Mouse (Mus musculus) MEL (cell line): ENCODE measurements around the gene Trim34a. TPM values are rescaled to one million over a fixed set of nuclear protein-coding genes. Genes with fewer than 3 reads are reported as not detected.
"Not testable (repeated sequence)": the region's sequence is repeated elsewhere in the genome, so short reads cannot be mapped to it uniquely, and the experiment has no call there.

Experiments used
- DNase-seq: peaks from one replicate; pipeline ENCODE4 v3.0.0; 2011; ENCODE audit warnings: low read depth, low spot score
- H3K27ac ChIP-seq: 2 replicates; pipeline ENCODE4 v1.5.1; 2012; ENCODE audit warnings: low read depth, mild to moderate bottlenecking, control low read depth, low read length, moderate library complexity; ENCODE audit not compliant: control insufficient read depth
- H3K27me3 ChIP-seq, 2 experiments: fragments of 150-350 bp in 1 of 2; sonication (generic) in 1 of 2; 2 replicates each; pipeline ENCODE4 v1.6.1; 2012; ENCODE audit warnings: low read length in 2 of 2, mild to moderate bottlenecking in 2 of 2, improper control_type of control experiment in 1 of 2, moderate library complexity in 1 of 2; ENCODE audit not compliant: insufficient read depth in 2 of 2, control insufficient read depth in 1 of 2
- H3K36me3 ChIP-seq, 2 experiments: 2 replicates each; pipeline ENCODE4 v1.6.1; 2012 to 2014; ENCODE audit warnings: low read length in 2 of 2, improper control_type of control experiment in 1 of 2, inconsistent platforms in 1 of 2, mild to moderate bottlenecking in 1 of 2; ENCODE audit not compliant: insufficient read depth in 2 of 2, control insufficient read depth in 1 of 2
- H3K4me1 ChIP-seq, 2 experiments: fragments of 150-350 bp in 1 of 2; sonication (generic) in 1 of 2; 2 replicates each; pipeline ENCODE4 v1.6.1; 2012; ENCODE audit warnings: low read length in 2 of 2, improper control_type of control experiment in 1 of 2, mild to moderate bottlenecking in 1 of 2; ENCODE audit not compliant: insufficient read depth in 2 of 2, control insufficient read depth in 1 of 2
- H3K4me3 ChIP-seq, 2 experiments: fragments of 150-350 bp in 1 of 2; sonication (generic) in 1 of 2; 2 replicates each; pipeline ENCODE4 v1.5.1; 2012; ENCODE audit warnings: low read depth in 2 of 2, low read length in 2 of 2, mild to moderate bottlenecking in 2 of 2, moderate library complexity in 2 of 2, control low read depth in 1 of 2, improper control_type of control experiment in 1 of 2; ENCODE audit not compliant: control insufficient read depth in 1 of 2, insufficient read depth in 1 of 2
- H3K79me2 ChIP-seq: 2 replicates; pipeline ENCODE4 v1.6.1; 2012; ENCODE audit warnings: mild to moderate bottlenecking, low read length, moderate library complexity; ENCODE audit not compliant: control insufficient read depth, poor library complexity, insufficient read depth
- H3K9ac ChIP-seq: 2 replicates; pipeline ENCODE4 v1.6.1; 2012; ENCODE audit warnings: low read depth, mild to moderate bottlenecking, control low read depth, low read length, moderate library complexity; ENCODE audit not compliant: control insufficient read depth, poor library complexity, severe bottlenecking
- H3K9me3 ChIP-seq: fragments of 150-350 bp; sonication (generic); replicated peaks from 2 replicates; pipeline ENCODE4 v1.6.1; 2012; ENCODE audit warnings: mild to moderate bottlenecking, low read length, improper control_type of control experiment, moderate library complexity; ENCODE audit not compliant: insufficient read depth
- CHD1 ChIP-seq: IDR thresholded peaks from 2 replicates; pipeline ENCODE4 v1.6.1; 2012; ENCODE audit warnings: low read depth, mild to moderate bottlenecking, inconsistent platforms, low read length, improper control_type of control experiment
- CTCF ChIP-seq, 3 experiments: IDR thresholded peaks in 2 of 3; conservative IDR thresholded peaks in 1 of 3; 2 replicates each; pipeline ENCODE4 v1.5.1; 2011 to 2012; ENCODE audit warnings: low read length in 3 of 3, low read depth in 2 of 3, mild to moderate bottlenecking in 2 of 3, improper control_type of control experiment in 1 of 3, inconsistent platforms in 1 of 3, mixed read lengths in 1 of 3, moderate library complexity in 1 of 3; ENCODE audit not compliant: control insufficient read depth in 1 of 3, insufficient read depth in 1 of 3, poor library complexity in 1 of 3, severe bottlenecking in 1 of 3
- E2F4 ChIP-seq: IDR thresholded peaks from 2 replicates; pipeline ENCODE4 v1.6.1; 2011; ENCODE audit warnings: low read depth, low read length, improper control_type of control experiment, borderline replicate concordance
- EP300 ChIP-seq, 2 experiments: IDR thresholded peaks; 2 replicates each; pipeline ENCODE4 v1.6.1; 2011; ENCODE audit warnings: improper control_type of control experiment in 2 of 2, low read length in 2 of 2, low read depth in 1 of 2, mild to moderate bottlenecking in 1 of 2
- GABPA ChIP-seq: IDR thresholded peaks from 2 replicates; pipeline ENCODE4 v1.6.1; 2012; ENCODE audit warnings: low read depth, mild to moderate bottlenecking, inconsistent platforms, low read length, improper control_type of control experiment, moderate library complexity
- HCFC1 ChIP-seq: IDR thresholded peaks from 2 replicates; pipeline ENCODE4 v1.6.1; 2012; ENCODE audit warnings: low read depth, mild to moderate bottlenecking, inconsistent platforms, low read length, improper control_type of control experiment, moderate library complexity
- NELFE ChIP-seq: IDR thresholded peaks from 2 replicates; pipeline ENCODE4 v1.6.1; 2011; ENCODE audit warnings: low read depth, low read length, improper control_type of control experiment
- NRF1 ChIP-seq: IDR thresholded peaks from 2 replicates; pipeline ENCODE4 v1.6.1; 2014; ENCODE audit warnings: low read depth, mild to moderate bottlenecking, inconsistent platforms, low read length, improper control_type of control experiment, moderate library complexity; ENCODE audit not compliant: poor library complexity, insufficient read depth, severe bottlenecking
- POLR2A ChIP-seq, 2 experiments: IDR thresholded peaks; 2 replicates each; pipeline ENCODE4 v1.6.1; 2011 to 2012; ENCODE audit warnings: low read length in 2 of 2, mild to moderate bottlenecking in 2 of 2, control low read depth in 1 of 2, improper control_type of control experiment in 1 of 2, low read depth in 1 of 2, moderate library complexity in 1 of 2; ENCODE audit not compliant: control insufficient read depth in 1 of 2, insufficient read depth in 1 of 2, poor library complexity in 1 of 2
- RCOR1 ChIP-seq: IDR thresholded peaks from 2 replicates; pipeline ENCODE4 v1.6.1; 2012; ENCODE audit warnings: low read depth, mild to moderate bottlenecking, inconsistent platforms, low read length, improper control_type of control experiment
- SMC3 ChIP-seq: IDR thresholded peaks from 2 replicates; pipeline ENCODE4 v1.6.1; 2011; ENCODE audit warnings: low read depth, low read length, improper control_type of control experiment
- UBTF ChIP-seq: IDR thresholded peaks from 2 replicates; pipeline ENCODE4 v1.6.1; 2012; ENCODE audit warnings: low read depth, mild to moderate bottlenecking, inconsistent platforms, low read length, improper control_type of control experiment, moderate library complexity, borderline replicate concordance; ENCODE audit not compliant: insufficient read depth
- USF2 ChIP-seq, 2 experiments: IDR thresholded peaks; 2 replicates each; pipeline ENCODE4 v1.6.1; 2011 to 2012; ENCODE audit warnings: improper control_type of control experiment in 2 of 2, low read length in 2 of 2, borderline replicate concordance in 1 of 2, inconsistent platforms in 1 of 2, low read depth in 1 of 2, mild to moderate bottlenecking in 1 of 2; ENCODE audit not compliant: insufficient read depth in 1 of 2
- ZNF384 ChIP-seq: IDR thresholded peaks from 2 replicates; pipeline ENCODE4 v1.6.1; 2012; ENCODE audit warnings: low read depth, mild to moderate bottlenecking, inconsistent platforms, low read length, improper control_type of control experiment
- polyA plus RNA-seq, 2 experiments: library from polyadenylated mRNA; stranded (reverse) in 1 of 2; unstranded in 1 of 2; fragments of >175 nt in 1 of 2; fragments of >200 nt in 1 of 2; gene quantifications; 2 replicates each; pipeline versions ENCODE4 v1.2.1 to v1.2.4; 2012; ENCODE audit warnings: low replicate concordance in 2 of 2, low read depth in 1 of 2; ENCODE audit not compliant: insufficient read length in 2 of 2, insufficient read depth in 1 of 2, missing spikeins in 1 of 2
- total RNA-seq: library from RNA; depleted of rRNA; stranded (reverse); fragments of 300-350 nt; gene quantifications from 2 replicates; pipeline ENCODE4 v1.2.3, GENCODE M21; 2012

Gene Trim34a
- total and polyA plus RNA-seq, 3 experiments = 0.42 to 0.58 TPM; not detected in 1

DNA sequence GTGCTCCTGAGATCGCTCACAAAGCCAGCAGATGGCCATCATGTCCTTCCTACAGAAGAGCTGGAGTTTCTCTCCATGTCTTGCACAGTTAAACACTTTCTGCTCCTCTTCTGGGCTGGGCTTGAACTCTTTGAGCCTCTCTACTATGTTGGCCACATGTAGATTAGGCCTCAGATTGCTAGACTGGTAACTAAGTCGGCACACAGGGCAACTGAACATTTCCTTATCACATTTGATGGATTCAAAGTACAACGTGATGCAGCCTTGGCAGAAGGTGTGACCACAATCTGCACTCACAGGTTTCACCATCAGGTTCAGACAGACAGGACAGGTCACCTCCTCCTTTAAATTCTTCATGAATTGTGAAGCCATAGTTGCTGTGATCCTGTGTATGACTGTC, 35.1 kb downstream of the Trim34a start:
- H3K27me3 ChIP-seq = not testable (repeated sequence)

DNA sequence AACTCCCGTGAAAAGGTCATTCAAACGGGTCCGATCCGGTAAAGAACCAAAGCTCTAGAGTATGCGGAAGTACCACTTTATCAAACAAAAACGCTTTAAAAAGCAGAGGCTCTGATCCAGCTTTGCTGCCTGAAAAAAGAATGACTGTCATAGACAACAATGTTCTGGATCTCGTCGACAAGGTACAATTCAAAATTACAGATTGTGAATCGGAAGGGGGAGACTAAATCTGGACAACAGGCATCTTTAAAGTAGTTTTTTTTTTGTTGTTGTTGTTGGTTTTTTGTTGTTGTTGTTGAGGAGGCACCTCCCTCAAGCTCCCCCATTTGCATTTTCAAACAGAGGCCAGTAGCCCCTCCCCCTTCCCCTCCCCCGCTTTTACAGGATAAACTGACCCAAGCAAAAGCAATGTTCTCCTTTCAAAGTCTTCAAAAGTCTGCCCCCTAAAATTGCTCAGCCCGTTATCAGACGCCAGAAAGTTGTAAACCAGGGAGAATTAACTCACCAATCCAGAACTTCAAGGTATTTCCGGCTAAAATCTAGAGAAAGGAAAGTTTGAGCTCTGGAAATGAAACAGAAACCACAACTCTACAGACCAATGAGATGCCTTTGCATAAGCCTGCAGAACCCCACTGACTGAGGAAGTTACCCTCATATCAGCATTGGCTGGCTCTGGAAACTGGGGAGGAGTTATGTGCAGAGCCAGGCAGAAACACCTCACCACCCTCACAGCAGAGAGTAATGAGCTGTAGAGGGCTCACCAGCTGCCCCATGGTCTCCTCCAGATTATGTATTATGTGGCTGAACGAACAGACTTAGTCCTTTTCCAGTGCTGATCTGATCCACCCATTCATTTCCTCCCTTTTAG, 43.6 kb downstream of the Trim34a start, which contains the start of gene Trim5:
Gene Trim5 (minus strand): TSS at position 519 of the 868 bp plus-strand sequence.
- not testable (repeated sequence) for H3K4me3 ChIP-seq, H3K9ac ChIP-seq, H3K4me1 ChIP-seq

More for the DNA sequence above, 35.1 kb downstream of the Trim34a start:
- not testable (repeated sequence) for H3K79me2 ChIP-seq, H3K4me3 ChIP-seq, H3K4me1 ChIP-seq, H3K36me3 ChIP-seq, H3K9ac ChIP-seq, DNase-seq, H3K9me3 ChIP-seq, H3K27ac ChIP-seq

DNA sequence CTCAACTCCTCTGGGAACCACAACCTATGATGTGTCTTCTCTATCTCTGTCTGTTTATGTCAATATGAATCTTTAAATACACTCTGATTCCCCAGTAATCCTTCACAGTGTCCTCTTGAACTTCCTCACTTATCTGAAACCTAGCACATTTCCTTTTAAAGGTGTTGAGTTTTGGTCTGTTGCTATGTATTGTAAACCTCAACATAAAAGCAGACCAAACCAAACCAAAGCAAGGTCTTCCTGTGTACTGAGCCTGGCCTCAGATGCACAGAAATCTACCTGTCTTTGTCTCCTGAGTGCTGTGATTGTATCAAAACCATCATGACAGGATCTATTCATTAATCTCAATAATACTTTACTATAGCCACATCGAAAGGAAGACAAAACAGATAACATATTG, 46.4 kb downstream of the Trim34a start:
- H3K9ac ChIP-seq = no peak overlapping the region
- no peak for DNase-seq
- H3K79me2 ChIP-seq = no peaks in the 10 kb centered on the region
- no peaks in the 10 kb centered on the region for H3K27me3 ChIP-seq
- no peak for TF ChIP-seq RCOR1
- TF ChIP-seq NELFE = no peak
- TF ChIP-seq ZNF384 = no peak
- TF ChIP-seq CHD1 = no peak
- no peak for TF ChIP-seq EP300 (IDR thresholded peaks at IDR 0.05; ENCODE audit: low read depth in 1 of 2, low read length in 2 of 2)
- no peak for TF ChIP-seq UBTF
- TF ChIP-seq CTCF (IDR thresholded peaks at IDR 0.05 in 2 of 3, conservative IDR thresholded peaks at IDR 0.05 in 1 of 3; ENCODE audit: control insufficient read depth in 1 of 3, insufficient read depth in 1 of 3, low read depth in 2 of 3, low read length in 3 of 3, poor library complexity in 1 of 3, severe bottlenecking in 1 of 3) = no peak
- TF ChIP-seq USF2 (IDR thresholded peaks at IDR 0.05; ENCODE audit: borderline replicate concordance in 1 of 2, insufficient read depth in 1 of 2, low read depth in 1 of 2, low read length in 2 of 2) = no peak
- TF ChIP-seq POLR2A (IDR thresholded peaks at IDR 0.05; ENCODE audit: control insufficient read depth in 1 of 2, insufficient read depth in 1 of 2, low read depth in 1 of 2, low read length in 2 of 2, poor library complexity in 1 of 2) = no peak
- TF ChIP-seq GABPA = no peak
- TF ChIP-seq SMC3 = no peak
- TF ChIP-seq HCFC1 = no peak
- TF ChIP-seq NRF1 = no peak
- no peak for TF ChIP-seq E2F4
- TF ChIP-seq, all 39 proteins: peak for 0
- H3K4me1 ChIP-seq = no peaks in the 10 kb centered on the region
- H3K36me3 ChIP-seq = no peaks in the 10 kb centered on the region
- H3K4me3 ChIP-seq = no peak overlapping the region
- no peak overlapping the region for H3K27ac ChIP-seq
- no peaks in the 10 kb centered on the region for H3K9me3 ChIP-seq

More for the DNA sequence above, 43.6 kb downstream of the Trim34a start, which contains the start of gene Trim5:
- not testable (repeated sequence) for H3K27me3 ChIP-seq, H3K27ac ChIP-seq, H3K36me3 ChIP-seq, H3K9me3 ChIP-seq, H3K79me2 ChIP-seq, DNase-seq
